Mouse (Mus musculus) thymus, postnatal 10 days (tissue): ENCODE results near the gene Prrt2.

ENCODE experiments used
- DNase-seq, 2 experiments: peaks; one replicate each; pipeline ENCODE4 v3.0.0; 2021; ENCODE audit warnings: low spot score in 2 of 2

Prrt2 gene

DNA sequence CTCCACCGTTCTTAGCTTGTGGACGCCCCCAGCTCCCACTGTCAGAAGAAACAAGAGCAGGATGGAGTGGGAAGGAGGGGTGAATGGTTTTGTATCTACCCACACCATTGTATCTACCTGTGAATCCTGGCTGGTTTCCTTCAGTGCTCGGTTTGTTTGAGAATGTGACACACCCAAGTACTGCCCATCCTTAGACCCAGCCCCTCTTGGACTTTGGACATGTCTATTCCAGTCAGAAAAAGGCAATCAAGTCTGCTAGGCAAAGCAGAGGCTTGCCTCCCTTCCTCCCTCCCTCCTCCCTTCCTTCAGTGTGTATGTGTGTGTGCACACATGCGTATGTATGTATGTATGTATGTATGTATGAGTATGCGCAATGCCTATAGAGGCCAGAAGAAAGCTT lies 17.4 kb downstream of the Prrt2 start:
- DNase-seq = no peak

GRCm38 (mm10) chr7:126999568-126999967 lies 21.4 kb downstream of the Prrt2 start:
- no peak for DNase-seq

GRCm38 (mm10) chr7:126996449-126996848 lies 24.6 kb downstream of the Prrt2 start:
- DNase-seq = no peak

GRCm38 (mm10) chr7:126988816-126989215 lies 32.2 kb downstream of the Prrt2 start:
- peak; percentile 47 to 50 for DNase-seq

DNA sequence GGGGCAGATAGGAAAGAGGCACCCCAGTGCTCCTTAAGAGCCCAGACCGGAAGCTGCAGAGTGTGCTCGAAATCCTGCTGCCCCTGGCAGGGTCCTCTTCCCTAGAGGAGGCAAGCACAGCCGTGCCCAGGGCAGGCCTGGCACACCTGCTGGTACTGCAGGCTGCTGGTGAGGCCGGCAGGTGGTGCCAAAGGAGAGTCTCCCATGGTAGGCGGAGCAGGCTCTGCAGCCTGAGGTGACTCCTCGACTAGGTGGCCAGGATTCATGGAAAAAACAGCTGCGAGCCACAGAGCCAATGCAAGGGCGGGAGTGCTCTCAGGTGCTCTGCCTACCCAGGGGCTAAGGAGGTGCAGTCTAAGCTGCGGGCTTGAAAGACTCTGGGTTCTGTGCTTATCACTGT lies 34.7 kb downstream of the Prrt2 start:
- peak in 1 of 2 experiments; percentile 44 for DNase-seq

- no peak for DNase-seq
These were observed 36.2 kb downstream of the Prrt2 start for GRCm38 (mm10) chr7:126984667-126985444.

- DNase-seq = no peak
These were observed 37.9 kb downstream of the Prrt2 start for GRCm38 (mm10) chr7:126983113-126983512.

DNA sequence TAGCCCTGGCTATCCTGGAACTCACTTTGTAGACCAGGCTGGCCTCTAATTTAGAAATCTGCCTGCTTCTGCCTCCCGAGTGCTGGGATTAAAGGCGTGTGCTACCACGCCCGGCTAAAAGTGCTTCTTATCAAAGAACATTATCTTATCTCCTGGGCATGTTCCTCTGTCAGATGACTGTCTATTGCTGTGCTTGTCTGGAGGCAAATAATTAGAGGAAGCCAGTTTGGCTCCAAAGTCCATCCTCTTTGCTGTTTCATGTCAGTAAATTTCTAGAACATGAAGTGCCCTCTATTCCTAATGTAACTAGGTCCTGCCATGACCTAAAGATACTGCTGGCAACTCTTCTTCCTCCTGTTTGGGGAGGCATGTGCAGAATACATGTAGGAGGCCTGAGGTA lies 39.0 kb downstream of the Prrt2 start:
- DNase-seq = no peak

DNA sequence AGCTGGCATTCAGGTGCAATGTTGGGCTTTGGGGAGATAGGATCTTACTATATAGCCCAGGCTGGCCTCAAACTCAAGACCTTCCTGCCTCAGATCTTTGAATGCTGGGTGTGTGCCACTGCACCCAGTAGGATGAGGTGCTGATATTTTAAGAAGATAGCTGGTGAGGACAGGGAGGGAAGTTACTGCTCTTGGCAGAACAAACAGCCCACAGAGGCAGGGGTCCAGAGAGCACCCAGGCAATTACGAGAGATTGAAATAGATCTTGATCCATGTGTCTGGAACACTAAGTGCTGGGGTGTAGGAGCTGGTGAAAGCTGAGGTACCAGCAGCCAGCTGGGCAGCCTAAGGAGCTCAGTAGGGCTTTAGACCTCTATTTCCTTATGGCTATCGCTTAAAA lies 39.4 kb downstream of the Prrt2 start:
- DNase-seq = no peak

DNA sequence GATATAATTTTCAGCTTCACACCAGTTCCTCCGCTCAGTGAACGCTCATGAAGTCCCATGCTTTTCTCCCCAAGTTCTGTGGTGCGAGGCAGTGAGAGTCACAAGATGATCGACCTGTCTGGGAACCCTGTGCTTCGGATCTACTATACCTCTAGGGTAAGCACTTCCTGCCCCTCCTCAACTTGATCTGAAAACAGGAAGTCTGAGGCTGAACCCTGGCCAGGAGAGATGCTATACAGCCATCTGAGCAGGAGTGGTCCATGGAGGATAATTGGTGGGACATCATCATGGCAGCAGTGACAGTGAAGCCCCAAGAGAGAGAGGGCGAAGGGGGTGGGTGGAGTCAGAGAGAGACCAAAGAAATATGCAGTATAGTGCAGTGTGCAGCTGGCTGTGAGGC lies 42.2 kb downstream of the Prrt2 start:
- no peak for DNase-seq

DNA sequence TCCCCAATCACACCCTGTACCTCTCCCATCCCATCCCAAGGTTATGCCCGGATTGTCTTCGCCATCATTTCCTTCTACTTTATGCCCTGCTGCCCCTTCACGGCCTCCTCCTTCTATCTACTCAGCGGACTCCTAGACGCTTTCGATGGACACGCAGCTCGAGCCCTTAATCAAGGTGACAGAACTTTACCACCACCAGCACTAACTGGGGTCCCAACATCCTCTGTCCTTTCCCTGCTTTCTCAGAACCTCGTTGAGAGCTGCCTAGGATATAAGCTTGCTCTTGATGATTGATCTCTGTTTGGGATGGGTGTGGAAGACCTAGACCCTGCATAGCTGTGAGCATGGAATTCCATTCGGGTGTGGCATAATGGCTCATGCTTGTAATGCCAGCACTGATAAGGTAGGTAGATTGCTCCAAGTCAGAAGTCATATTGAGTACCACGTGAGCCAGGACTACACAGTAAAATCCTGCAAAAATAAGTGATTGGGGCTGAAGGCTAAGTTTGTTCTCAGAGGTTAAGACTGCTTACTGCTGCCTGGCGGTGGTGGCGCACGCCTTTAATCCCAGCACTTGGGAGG lies 44.0 kb downstream of the Prrt2 start:
- DNase-seq = no peak

DNA sequence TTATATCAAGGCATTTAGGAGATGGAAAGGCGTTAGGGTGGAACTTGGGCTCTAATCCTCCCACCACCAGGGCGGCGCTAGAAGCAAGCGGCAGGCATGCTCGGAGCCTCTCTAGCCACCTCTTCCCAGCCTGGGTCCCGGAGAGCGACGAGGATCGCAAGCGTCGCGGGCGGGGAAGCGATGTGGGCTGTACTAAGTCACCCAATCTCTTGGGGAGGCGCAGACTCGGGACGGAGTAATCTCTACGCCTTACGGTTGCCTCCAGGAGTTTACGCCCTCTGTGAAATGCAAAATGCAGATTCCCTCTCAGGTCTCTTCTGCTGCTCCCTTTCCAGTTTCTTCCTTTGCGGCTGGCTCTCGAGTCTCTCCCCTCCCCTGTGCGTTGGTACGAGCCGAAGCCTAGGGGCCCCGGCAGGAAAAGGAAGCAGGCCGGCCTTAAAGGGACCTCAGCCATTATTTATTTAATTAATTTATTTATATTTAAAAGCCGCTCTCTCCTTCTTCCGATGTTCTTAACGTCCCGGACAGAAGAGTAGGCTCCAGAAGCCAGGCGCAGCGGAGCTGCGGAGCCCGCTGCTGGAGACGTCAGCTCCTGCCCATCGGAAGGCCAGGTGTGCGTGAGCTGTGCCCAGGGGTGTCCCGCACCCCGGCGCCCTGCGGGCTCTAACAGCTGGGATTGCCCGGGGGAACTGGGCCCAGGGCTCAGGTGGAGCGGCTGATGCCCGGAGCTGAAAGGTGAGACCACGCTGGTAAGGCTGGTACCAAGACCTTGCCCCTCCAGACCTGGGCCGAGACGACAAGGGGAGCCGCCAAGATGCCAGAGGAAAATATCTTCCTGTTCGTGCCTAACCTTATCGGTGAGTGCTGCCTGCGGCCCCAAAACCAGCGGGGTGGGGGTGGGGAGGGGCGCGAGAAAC lies 44.8 kb downstream of the Prrt2 start, which contains the start of gene Cdiptos:
Gene Cdiptos (minus strand): TSS at position 149 of the 917 bp plus-strand sequence.
- DNase-seq = peak; percentile 90 to 98

GRCm38 (mm10) chr7:126975893-126975949 lies 45.3 kb downstream of the Prrt2 start, which contains the start of gene Cdipt:
Gene Cdipt (plus strand): TSS chr7:126975914.
- DNase-seq = no peak

- DNase-seq = no peak
These were observed 45.5 kb downstream of the Prrt2 start for GRCm38 (mm10) chr7:126975493-126975892.
